ENCODE assay signal across 8 mouse cellular contexts in genomic region chr5:100369825-100370459, GRCm38 (mm10). TPM values are rescaled to one million over a fixed set of nuclear protein-coding genes. Genes with fewer than 3 reads are reported as not detected.
DNase-seq lines count a peak whose midpoint lies in the region; ATAC-seq and TF ChIP-seq lines count a peak whose summit lies in the region.

No protein-coding gene starts in this region.

- 88% methylated on average over 11 of the region's 11 CpGs for WGBS in midbrain, embryonic 16.5 days
- WGBS in midbrain, embryonic 11.5 days: 90% methylated on average over 11 of the region's 11 CpGs
- WGBS in kidney, adult 2 months: 38% methylated on average over 11 of the region's 11 CpGs

- 0 out of 2 replicates have a peak, but pooled peaks have one; percentile 32 for ATAC-seq in midbrain, embryonic 16.5 days
- no peak for ATAC-seq in midbrain, embryonic 11.5 days (ENCODE audit: low FRiP score)

- no peak for TF ChIP-seq CTCF in kidney, adult 2 months (conservative IDR thresholded peaks at IDR 0.05; ENCODE audit: insufficient read depth, insufficient read length, low read depth, low read length)

- no peaks in the 10 kb centered on the region for H3K27me3 ChIP-seq in midbrain, embryonic 16.5 days (ENCODE audit: control insufficient read depth, insufficient read depth, low read depth, low read length)
- H3K27me3 ChIP-seq in midbrain, embryonic 11.5 days (ENCODE audit: control insufficient read depth, insufficient read depth, low read length): no peaks in the 10 kb centered on the region
- H3K27me3 ChIP-seq in kidney, adult 2 months (replicated peaks; ENCODE audit: control insufficient read depth, insufficient read depth, low read length): no peaks in the 10 kb centered on the region

- TF ChIP-seq POLR2A in kidney, adult 2 months (IDR thresholded peaks at IDR 0.05; ENCODE audit: low read depth, low read length): no peak

- H3K9ac ChIP-seq in midbrain, embryonic 16.5 days (ENCODE audit: low read depth, low read length): no peak overlapping the region
- no peak overlapping the region for H3K9ac ChIP-seq in midbrain, embryonic 11.5 days (ENCODE audit: low read length)

- no peak overlapping the region for H3K4me2 ChIP-seq in midbrain, embryonic 16.5 days (ENCODE audit: low read length)
- no peak overlapping the region for H3K4me2 ChIP-seq in midbrain, embryonic 11.5 days

- peaks cover 29% of the 10 kb centered on the region for H3K36me3 ChIP-seq in midbrain, embryonic 16.5 days (ENCODE audit: control insufficient read depth, insufficient read depth, low read length)
- peaks cover 10% of the 10 kb centered on the region for H3K36me3 ChIP-seq in midbrain, embryonic 11.5 days (ENCODE audit: control insufficient read depth, insufficient read depth, low read length)
- peaks cover 7% of the 10 kb centered on the region; the same call in 1 of the 2 replicates for H3K36me3 ChIP-seq in kidney, adult 2 months (ENCODE audit: control insufficient read depth, insufficient read depth, low read length)

- H3K9me3 ChIP-seq in midbrain, embryonic 16.5 days (replicated peaks; ENCODE audit: control insufficient read depth, low read length, poor library complexity, severe bottlenecking): no peaks in the 10 kb centered on the region
- no peaks in the 10 kb centered on the region for H3K9me3 ChIP-seq in midbrain, embryonic 11.5 days (ENCODE audit: control insufficient read depth, low read length)

- no peak overlapping the region for H3K27ac ChIP-seq in midbrain, embryonic 16.5 days (ENCODE audit: low read length)
- H3K27ac ChIP-seq in midbrain, embryonic 11.5 days (ENCODE audit: low read depth, low read length): no peak overlapping the region
- 0 out of 2 replicates have a peak overlapping the region, but pooled peaks have one; percentile 5 for H3K27ac ChIP-seq in kidney, adult 2 months (ENCODE audit: insufficient read depth, low read depth, low read length)

- peak; percentile 38 for DNase-seq in adrenal gland, postnatal 14 days
- DNase-seq in adrenal gland, adult 2 months: no peak
- no peak for DNase-seq in midbrain, embryonic 11.5 days (ENCODE audit: low spot score, missing footprints)
- peak; percentile 82 for DNase-seq in kidney, adult 2 months
- DNase-seq in lung, postnatal 36 days: peak; percentile 88
- DNase-seq in natural killer cell, adult 2 months (ENCODE audit: low spot score in 2 of 2): no peak
- DNase-seq in embryo, embryonic 10 days (ENCODE audit: low spot score): no peak

- no peaks in the 10 kb centered on the region for H3K4me1 ChIP-seq in midbrain, embryonic 16.5 days (ENCODE audit: control insufficient read depth, insufficient read depth, low read length)
- no peaks in the 10 kb centered on the region for H3K4me1 ChIP-seq in midbrain, embryonic 11.5 days (ENCODE audit: control insufficient read depth, insufficient read depth, low read length)
- H3K4me1 ChIP-seq in kidney, adult 2 months (ENCODE audit: control insufficient read depth, insufficient read depth, low read length): peaks cover 6% of the 10 kb centered on the region; the same call in 1 of the 2 replicates

- H3K4me3 ChIP-seq in midbrain, embryonic 16.5 days (ENCODE audit: low read depth, low read length): no peak overlapping the region
- no peak overlapping the region for H3K4me3 ChIP-seq in midbrain, embryonic 11.5 days (ENCODE audit: low read depth, low read length)
- H3K4me3 ChIP-seq in kidney, adult 2 months (ENCODE audit: insufficient read depth, low read depth, low read length): no peak overlapping the region

RNA-seq across cellular contexts. Expression of gene Sec31a, which starts 46.1 kb away (rescaled TPM):
- 160 and 173 TPM in 2 replicates for total RNA-seq in adrenal gland, postnatal 14 days (2021)
- total RNA-seq in adrenal gland, adult 2 months (2021): 100 to 1,000 TPM; 153 to 237 TPM
- polyA plus RNA-seq in adrenal gland, adult 2 months (2012; rRNA removed): 265 and 326 TPM in 2 replicates
- polyA plus RNA-seq in midbrain, embryonic 16.5 days (2015; fragmentation: Nextera tagmentation; extraction: Ambion mirVana): 91.0 and 92.6 TPM in 2 replicates
- polyA plus RNA-seq in midbrain, embryonic 11.5 days (2014; fragmentation: Nextera tagmentation; extraction: Ambion mirVana): 92.2 and 100 TPM in 2 replicates
- 244 and 248 TPM in 2 replicates for polyA plus RNA-seq in kidney, adult 2 months (2012; rRNA removed)

Comparison
In these comparisons a context has a peak if more than half of its experiments do, and no peak if none do; other contexts are left out.
1. DNase-seq: peak in adrenal gland, postnatal 14 days (single experiment), kidney, adult 2 months (single experiment) and lung, postnatal 36 days (single experiment); none in adrenal gland, adult 2 months (single experiment), midbrain, embryonic 11.5 days (single experiment), natural killer cell, adult 2 months (0 of 2) and embryo, embryonic 10 days (single experiment).